Mouse (Mus musculus) embryonic facial prominence, embryonic 10.5 days (tissue): ENCODE data around the gene Rsph3b. TPM values are rescaled to one million over a fixed set of nuclear protein-coding genes. Genes with fewer than 3 reads are reported as not detected.
"Not testable (repeated sequence)": the region's sequence is repeated elsewhere in the genome, so short reads cannot be mapped to it uniquely, and the experiment has no call there.

Experiments used
- DNase-seq: peaks from one replicate; pipeline ENCODE4 v3.0.0-alpha.2; 2017; ENCODE audit warnings: low spot score
- H3K27ac ChIP-seq: fragments of 300-500 bp; sonication (generic); replicated peaks from 2 replicates; pipeline ENCODE4 v1.5.1; 2016; ENCODE audit warnings: mild to moderate bottlenecking
- H3K27me3 ChIP-seq: fragments of 300-500 bp; sonication (generic); replicated peaks from 2 replicates; pipeline ENCODE4 v1.6.1; 2016; ENCODE audit warnings: low read depth, mild to moderate bottlenecking; ENCODE audit not compliant: poor library complexity, severe bottlenecking
- H3K36me3 ChIP-seq: fragments of 300-500 bp; sonication (generic); replicated peaks from 2 replicates; pipeline ENCODE4 v1.6.1; 2016; ENCODE audit warnings: mild to moderate bottlenecking, moderate library complexity
- H3K4me1 ChIP-seq: fragments of 300-500 bp; sonication (generic); 2 replicates; pipeline ENCODE4 v1.6.1; 2016
- H3K4me3 ChIP-seq: fragments of 300-500 bp; sonication (generic); 2 replicates; pipeline ENCODE4 v1.5.1; 2016; ENCODE audit warnings: mild to moderate bottlenecking, moderate library complexity
- H3K9me3 ChIP-seq: fragments of 300-500 bp; sonication (generic); 2 replicates; pipeline ENCODE4 v1.6.1; 2016; ENCODE audit warnings: mild to moderate bottlenecking
- WGBS: fragments of 180-500 bp; shearing (Covaris S2); methylation state at CpG from one replicate; pipeline ENCODE4 v1.1.7; 2016; 5-methylcytosine and 5-hydroxymethylcytosine counted together
- polyA plus RNA-seq: library from polyadenylated mRNA; unstranded; fragments of >200 nt; fragmentation: Nextera tagmentation; extraction: Ambion mirVana; gene quantifications from 2 replicates; pipeline ENCODE4 v1.2.1, GENCODE M21; 2016

The Rsph3b gene
- polyA plus RNA-seq, 1 experiment from 2014 or later: 31.5 TPM

GRCm38 (mm10) chr17:6967673-6968072, 19.2 kb upstream of the Rsph3b start:
- 50% methylated on average over 1 of the region's 1 CpGs for WGBS
- H3K27me3 ChIP-seq, H3K4me3 ChIP-seq, H3K4me1 ChIP-seq, H3K9me3 ChIP-seq, H3K36me3 ChIP-seq, H3K27ac ChIP-seq, DNase-seq: not testable (repeated sequence)

GRCm38 (mm10) chr17:6965364-6965763, 16.9 kb upstream of the Rsph3b start:
- not testable (repeated sequence) for H3K4me1 ChIP-seq, H3K27me3 ChIP-seq, H3K9me3 ChIP-seq, H3K27ac ChIP-seq, H3K4me3 ChIP-seq, H3K36me3 ChIP-seq
- peak; percentile 27 for DNase-seq
- WGBS: 16% methylated on average over 6 of the region's 6 CpGs

GRCm38 (mm10) chr17:6962936-6963335, 14.5 kb upstream of the Rsph3b start:
- WGBS: 86% methylated on average over 4 of the region's 4 CpGs

GRCm38 (mm10) chr17:6962339-6962738, 13.9 kb upstream of the Rsph3b start:
- not testable (repeated sequence) for DNase-seq, H3K4me3 ChIP-seq, H3K27ac ChIP-seq, H3K36me3 ChIP-seq, H3K27me3 ChIP-seq, H3K4me1 ChIP-seq, H3K9me3 ChIP-seq
- WGBS: 74% methylated on average over 4 of the region's 6 CpGs

More at GRCm38 (mm10) chr17:6962936-6963335, 14.5 kb upstream of the Rsph3b start:
- H3K4me1 ChIP-seq, H3K36me3 ChIP-seq, DNase-seq, H3K27ac ChIP-seq, H3K4me3 ChIP-seq, H3K27me3 ChIP-seq, H3K9me3 ChIP-seq: not testable (repeated sequence)

- WGBS: under 1% methylated on average over 20 of the region's 48 CpGs
- not testable (repeated sequence) for H3K27me3 ChIP-seq, H3K9me3 ChIP-seq, H3K36me3 ChIP-seq, H3K4me1 ChIP-seq, H3K27ac ChIP-seq
- H3K4me3 ChIP-seq: peak overlapping the region; percentile 46
- DNase-seq: peak; percentile 20
These were observed 12.9 kb upstream of the Rsph3b start for GRCm38 (mm10) chr17:6961181-6962000.

- not testable (repeated sequence) for H3K4me1 ChIP-seq, H3K9me3 ChIP-seq, H3K27me3 ChIP-seq
- Histone ChIP-seq H3K36me3 (peaks cover 12% of the 10 kb centered on the region), H3K27ac (peak within 1 kb of the TSS; percentile 88), H3K4me3 (peak within 1 kb of the TSS; percentile 62)
- peak; percentile 43 for DNase-seq
- WGBS: under 1% methylated on average over 46 of the region's 51 CpGs
These were observed 12.3 kb upstream of the Rsph3b start, which contains the start of gene Tagap1 for GRCm38 (mm10) chr17:6960776-6961175. Gene Tagap1 (minus strand): TSS chr17:6961156.

- Histone ChIP-seq H3K4me3 (peak overlapping the region; percentile 62), H3K36me3 (peaks cover 15% of the 10 kb centered on the region)
- H3K27me3 ChIP-seq, DNase-seq, H3K4me1 ChIP-seq, H3K27ac ChIP-seq, H3K9me3 ChIP-seq: not testable (repeated sequence)
- WGBS: under 1% methylated on average over 12 of the region's 12 CpGs
These were observed 11.9 kb upstream of the Rsph3b start for GRCm38 (mm10) chr17:6960349-6960748.

- WGBS: 69% methylated on average over 5 of the region's 6 CpGs
- H3K27me3 ChIP-seq: not testable (repeated sequence)
These were observed 11.2 kb upstream of the Rsph3b start for GRCm38 (mm10) chr17:6959543-6960259.

GRCm38 (mm10) chr17:6958881-6959280, 10.4 kb upstream of the Rsph3b start:
- WGBS: 91% methylated on average over 7 of the region's 8 CpGs
- not testable (repeated sequence) for H3K27ac ChIP-seq, H3K4me1 ChIP-seq, H3K9me3 ChIP-seq, H3K4me3 ChIP-seq, H3K27me3 ChIP-seq, DNase-seq
- peaks cover 24% of the 10 kb centered on the region for H3K36me3 ChIP-seq

More at GRCm38 (mm10) chr17:6959543-6960259, 11.2 kb upstream of the Rsph3b start:
- H3K9me3 ChIP-seq, DNase-seq, H3K4me1 ChIP-seq, H3K27ac ChIP-seq: not testable (repeated sequence)
- Histone ChIP-seq H3K36me3 (peaks cover 21% of the 10 kb centered on the region), H3K4me3 (peak overlapping the region; percentile 62)

- H3K27me3 ChIP-seq, H3K36me3 ChIP-seq, H3K9me3 ChIP-seq, DNase-seq, H3K4me1 ChIP-seq: not testable (repeated sequence)
- Histone ChIP-seq H3K4me3 (peak overlapping the region; percentile 65), H3K27ac (peak overlapping the region; percentile 85)
- 20% methylated on average over 9 of the region's 9 CpGs for WGBS
These were observed 317 bp upstream of the Rsph3b start for GRCm38 (mm10) chr17:6948769-6949228.

- peak overlapping the region; percentile 65 for H3K4me3 ChIP-seq
- not testable (repeated sequence) for H3K9me3 ChIP-seq, H3K27me3 ChIP-seq, H3K36me3 ChIP-seq, H3K27ac ChIP-seq, DNase-seq, H3K4me1 ChIP-seq
- no CpG with 5 or more reads among the region's 8 CpGs for WGBS
These were observed 872 bp downstream of the Rsph3b start for GRCm38 (mm10) chr17:6947637-6947983.

- not testable (repeated sequence) for H3K9me3 ChIP-seq, H3K4me3 ChIP-seq, H3K4me1 ChIP-seq, DNase-seq, H3K27ac ChIP-seq, H3K36me3 ChIP-seq, H3K27me3 ChIP-seq
- no CpG with 5 or more reads among the region's 4 CpGs for WGBS
These were observed 5.9 kb downstream of the Rsph3b start for GRCm38 (mm10) chr17:6942560-6942959.

- H3K9me3 ChIP-seq, H3K4me3 ChIP-seq, H3K4me1 ChIP-seq, H3K36me3 ChIP-seq, DNase-seq, H3K27ac ChIP-seq, H3K27me3 ChIP-seq: not testable (repeated sequence)
- 97% methylated on average over 7 of the region's 7 CpGs for WGBS
These were observed 16.9 kb downstream of the Rsph3b start for GRCm38 (mm10) chr17:6931625-6932024.
